Mouse (Mus musculus): ENCODE results near the gene Klf4.
A peak's percentile ranks its signal among the peaks of the same experiment; 100 is the strongest.

Gene Klf4

DNA sequence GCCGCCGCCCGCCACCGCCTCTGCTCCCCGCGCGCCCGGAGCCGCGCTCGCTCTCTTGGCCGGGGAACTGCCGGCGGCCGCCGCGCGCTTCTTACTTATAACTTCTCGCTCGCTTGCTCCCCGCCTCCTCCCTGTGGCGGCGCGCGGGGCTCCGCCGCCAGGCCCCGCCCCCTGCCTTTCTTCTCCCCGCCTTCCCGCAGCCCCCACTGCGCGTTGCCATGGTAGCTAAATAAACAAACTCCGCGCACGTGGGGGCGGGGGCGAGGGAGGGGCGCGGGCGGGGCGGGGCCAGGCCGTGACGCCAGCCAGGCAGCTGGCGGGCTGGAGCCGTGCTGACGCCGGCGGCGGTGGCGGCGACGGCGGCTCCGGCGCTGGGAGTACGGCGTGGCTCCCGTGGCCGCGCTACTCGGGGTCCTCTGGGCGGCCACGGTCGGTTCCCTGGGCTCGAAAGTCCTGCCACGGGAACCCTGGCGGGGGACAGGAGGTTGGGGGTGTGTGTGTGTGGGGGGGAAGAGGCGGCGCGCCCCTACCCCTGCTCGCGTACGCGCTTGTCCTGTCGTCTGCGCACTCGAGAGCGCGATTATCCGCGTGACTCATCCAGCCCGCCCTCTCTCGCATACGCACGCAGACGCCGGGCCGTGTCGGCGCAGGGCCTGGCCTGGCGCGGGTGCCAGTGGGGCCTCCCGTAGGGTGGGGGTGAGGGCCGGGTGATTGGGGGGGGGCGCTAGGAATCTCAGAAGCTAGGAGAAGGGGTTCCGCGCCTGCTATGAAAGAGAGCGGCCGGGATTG is at the start of gene Klf4:
Klf4 (minus strand) TSS at position 60 of the 789 bp plus-strand sequence.
- DNase-seq (ENCODE audit: low read depth, low spot score): peak; percentile 93

DNA sequence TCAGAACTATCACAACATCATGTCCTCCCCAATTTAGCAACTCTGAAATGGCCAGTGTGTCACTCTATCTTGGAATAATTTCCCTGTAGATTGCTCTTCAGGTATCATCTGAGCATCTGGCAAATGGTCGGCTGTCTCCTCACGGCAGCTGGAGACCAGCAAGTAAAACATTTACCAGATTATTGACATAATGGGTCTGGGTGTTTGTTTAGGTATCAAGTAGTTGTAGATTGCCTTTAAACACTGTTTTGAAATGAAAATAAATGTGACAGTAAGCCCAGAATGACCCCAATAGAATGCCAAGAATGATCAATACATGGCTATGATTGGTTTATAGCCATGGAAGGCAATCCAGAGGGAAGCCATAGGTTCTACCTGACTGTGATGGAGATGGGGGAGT is 39.2 kb upstream of the Klf4 start:
- no peak for DNase-seq (ENCODE audit: low read depth, low spot score)

DNA sequence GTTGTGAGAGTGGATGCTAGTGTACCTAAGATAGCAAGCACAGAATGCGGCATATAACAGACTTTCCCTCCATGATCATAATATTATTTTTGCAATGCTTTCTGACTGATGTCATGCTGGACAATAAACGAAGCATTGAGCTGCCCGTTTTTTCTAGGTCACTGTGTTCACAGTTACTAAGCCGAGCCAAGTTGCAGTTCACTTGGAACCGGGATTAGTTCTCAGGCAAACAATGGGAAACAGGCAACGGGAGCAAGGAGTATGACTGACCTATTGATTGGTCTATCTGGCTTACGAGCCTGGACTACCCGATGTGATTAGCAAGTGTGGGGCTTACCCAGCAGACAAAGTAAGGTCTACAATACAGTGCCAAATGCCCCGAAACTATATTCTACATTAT is 35.7 kb upstream of the Klf4 start:
- no peak for DNase-seq (ENCODE audit: low read depth, low spot score)

DNA sequence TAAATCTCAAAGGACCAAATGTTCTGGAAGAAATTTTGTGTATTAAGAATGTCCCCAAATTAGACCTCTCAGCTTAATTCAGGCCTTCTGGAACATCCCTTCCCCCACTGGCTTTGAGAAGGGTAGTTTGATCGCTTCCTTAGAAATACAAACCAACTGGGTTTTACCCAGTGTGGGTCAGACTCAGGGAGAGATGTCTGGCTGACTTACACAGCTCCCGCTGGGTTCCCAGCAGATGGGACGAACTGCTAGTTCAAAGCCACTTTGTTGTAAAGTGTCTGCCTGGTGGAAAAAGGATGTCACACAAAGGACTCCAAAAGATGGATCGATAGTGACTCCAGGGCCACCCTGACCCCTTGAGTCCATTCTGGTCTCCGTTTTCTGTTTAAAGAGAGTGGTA is 35.3 kb upstream of the Klf4 start:
- no peak for DNase-seq (ENCODE audit: low read depth, low spot score)

DNA sequence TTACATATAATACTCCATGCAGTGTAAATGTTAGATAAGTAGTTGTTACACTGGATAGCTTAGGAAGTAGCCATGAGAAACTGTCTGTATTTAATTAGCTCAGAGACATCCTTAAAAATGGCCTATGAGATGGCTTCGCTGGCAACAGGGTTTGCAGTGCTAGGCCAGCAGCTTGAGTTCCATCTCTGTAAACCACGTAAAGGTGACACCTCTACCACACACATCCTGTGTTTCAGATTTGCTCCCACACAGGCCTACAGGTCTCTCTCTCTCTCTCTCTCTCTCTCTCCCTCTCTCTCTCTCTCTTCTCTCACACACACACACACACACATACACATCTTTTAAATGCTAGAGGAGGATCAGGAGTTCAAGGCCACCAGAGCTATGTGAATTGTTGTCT is 32.1 kb upstream of the Klf4 start:
- DNase-seq (ENCODE audit: low read depth, low spot score): peak; percentile 42

DNA sequence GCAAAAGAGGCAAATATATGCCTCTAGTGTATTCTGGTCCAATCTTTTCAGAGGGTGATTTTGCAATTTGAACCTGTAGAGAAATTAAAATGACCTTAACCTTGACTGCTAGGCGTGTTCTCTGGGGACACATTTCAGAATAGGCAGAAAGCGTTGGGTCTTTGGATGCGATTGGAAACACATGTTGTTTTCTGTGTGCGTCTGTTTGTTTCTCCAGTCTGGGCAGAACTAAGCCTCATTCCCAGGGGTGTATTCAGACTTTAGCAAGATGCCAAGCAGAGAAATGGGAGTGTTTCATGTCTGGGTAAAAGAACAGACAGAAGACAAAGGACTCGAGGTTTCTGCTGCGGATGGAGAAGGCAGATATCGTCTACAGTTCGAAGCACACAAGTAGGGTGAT is 30.8 kb upstream of the Klf4 start:
- no peak for DNase-seq (ENCODE audit: low read depth, low spot score)

DNA sequence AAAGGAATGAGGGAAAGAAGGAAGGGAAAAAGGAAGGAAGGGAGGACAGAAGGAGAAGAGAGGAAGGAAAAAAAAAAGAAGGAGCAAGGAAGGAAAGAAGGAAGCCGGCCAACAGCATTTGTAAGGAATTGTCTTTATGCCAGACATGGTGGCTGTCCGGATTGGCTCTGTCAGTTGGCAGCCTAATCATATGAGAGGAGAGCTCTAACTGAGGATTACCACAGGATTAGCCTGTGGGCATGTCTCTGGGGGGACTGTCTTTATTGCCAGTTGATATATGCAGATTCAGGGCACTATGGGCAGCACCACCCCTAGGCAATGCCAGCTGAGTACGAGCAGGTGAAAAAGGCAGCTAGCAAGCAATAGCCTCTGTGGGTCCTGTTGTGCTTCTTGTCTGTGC is 29.8 kb upstream of the Klf4 start:
- DNase-seq (ENCODE audit: low read depth, low spot score): no peak

DNA sequence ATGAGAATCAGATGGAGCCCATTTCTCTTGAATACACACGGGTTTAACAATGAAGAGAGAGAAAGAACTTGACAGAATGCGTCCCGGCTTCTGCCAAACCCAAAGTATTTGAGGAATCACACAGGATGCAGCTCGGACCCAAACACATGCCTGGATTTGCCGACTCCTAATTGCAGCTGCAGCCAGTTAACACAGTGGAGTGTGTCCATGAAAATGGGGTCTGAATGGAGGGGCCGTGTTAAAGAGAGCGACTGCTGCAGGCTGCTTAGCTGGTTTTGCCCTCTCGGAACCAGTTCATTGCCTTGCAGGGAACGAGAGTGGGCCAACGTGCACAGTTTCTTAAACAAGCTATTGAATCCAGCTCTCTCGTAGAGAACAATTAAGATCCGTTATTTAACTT is 14.6 kb upstream of the Klf4 start:
- no peak for DNase-seq (ENCODE audit: low read depth, low spot score)

DNA sequence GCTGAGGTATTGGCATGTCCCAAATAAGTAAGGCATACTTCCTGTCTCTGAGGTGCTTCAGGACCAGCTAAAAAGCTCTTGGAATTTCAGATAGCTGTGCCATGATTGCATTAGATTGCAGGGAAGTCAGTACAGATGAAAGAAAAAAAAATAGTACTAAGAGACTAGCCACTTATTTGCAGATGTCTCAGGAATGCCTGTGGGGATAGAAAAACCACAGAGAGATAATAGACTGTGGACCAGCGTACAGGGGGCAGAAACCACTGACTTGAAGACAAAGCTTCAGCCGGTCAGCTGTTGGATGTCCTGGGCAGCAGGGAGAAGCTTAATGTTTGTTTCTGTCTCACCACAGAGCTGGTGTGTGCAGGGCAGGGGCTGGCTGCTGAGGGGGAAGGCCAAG is 10.5 kb upstream of the Klf4 start:
- DNase-seq (ENCODE audit: low read depth, low spot score): no peak

DNA sequence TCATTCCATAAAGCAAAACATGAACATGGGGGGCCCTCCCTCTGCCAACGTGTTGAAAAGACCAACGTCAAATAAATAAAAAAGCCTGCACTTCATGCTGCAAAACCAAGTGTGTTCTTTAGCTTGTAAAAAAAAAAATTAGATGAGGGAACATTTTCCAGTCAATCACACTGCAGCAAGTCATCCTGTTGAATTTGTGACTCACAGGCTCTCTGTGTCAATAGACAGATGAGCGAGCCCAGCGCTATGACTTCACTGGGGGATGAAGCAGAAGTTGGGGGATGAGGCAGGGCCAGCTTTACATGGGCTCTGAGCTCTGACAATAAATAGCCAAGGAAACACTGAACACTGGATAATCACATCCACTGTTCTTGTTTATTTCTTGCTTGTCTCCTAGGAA is 9.4 kb upstream of the Klf4 start:
- no peak for DNase-seq (ENCODE audit: low read depth, low spot score)

DNA sequence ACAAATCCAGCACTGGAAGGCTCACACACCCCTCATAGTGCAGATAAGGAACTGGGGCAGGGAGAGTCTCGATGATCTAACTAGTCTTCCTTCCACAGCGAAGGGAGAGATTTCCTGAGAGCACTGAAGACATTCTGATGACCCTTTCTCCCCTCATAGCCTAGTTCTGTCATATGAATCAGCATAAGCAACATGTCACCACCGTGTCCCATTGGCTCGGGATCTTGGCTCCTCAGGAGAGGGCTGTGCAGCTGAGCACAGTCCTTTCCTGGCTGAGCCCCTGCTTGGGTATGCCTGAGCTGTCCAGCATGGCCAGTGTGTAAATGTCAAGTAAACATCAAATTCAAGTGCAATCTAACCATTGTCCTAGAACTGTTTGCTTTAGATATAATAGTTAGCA is 9.0 kb upstream of the Klf4 start:
- no peak for DNase-seq (ENCODE audit: low read depth, low spot score)

DNA sequence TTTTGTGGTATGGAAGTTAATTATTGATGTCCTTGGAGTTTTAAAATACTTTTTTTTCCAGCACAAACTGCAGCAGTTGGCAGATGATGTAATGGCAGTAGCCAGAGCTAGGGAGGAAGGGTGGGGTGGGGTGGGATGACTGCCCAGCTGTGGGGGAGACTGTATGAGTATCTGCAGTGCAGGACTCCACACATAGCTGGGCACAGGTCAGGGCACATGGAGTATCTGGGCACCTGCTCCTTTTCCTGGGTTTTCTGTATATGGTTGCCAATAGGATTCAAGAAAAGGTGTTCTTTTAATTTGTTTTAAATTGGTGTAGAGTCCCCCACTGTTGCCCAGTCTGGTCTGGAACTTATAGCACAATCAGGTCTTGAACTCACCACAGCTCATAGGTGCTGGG is 2.7 kb upstream of the Klf4 start:
- no peak for DNase-seq (ENCODE audit: low read depth, low spot score)

DNA sequence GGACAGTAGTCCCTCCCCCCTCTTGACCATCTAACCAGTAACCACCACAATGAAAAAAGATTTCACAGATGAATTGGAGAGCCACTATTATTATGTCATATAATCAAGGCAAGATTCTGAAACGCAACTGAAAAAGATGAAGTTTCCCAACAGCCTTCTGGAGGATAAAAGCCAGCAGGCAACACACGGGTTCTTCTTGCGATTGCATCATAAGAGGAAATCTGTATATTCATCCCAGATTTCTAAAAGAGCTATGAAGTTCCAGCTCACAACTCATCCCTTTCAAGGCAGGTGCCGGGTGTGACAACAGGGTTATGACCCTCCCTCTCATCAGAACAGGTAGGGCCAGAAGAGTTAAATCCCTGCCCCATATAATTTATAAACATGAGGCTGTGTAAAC is 2.2 kb upstream of the Klf4 start:
- DNase-seq (ENCODE audit: low read depth, low spot score): no peak

DNA sequence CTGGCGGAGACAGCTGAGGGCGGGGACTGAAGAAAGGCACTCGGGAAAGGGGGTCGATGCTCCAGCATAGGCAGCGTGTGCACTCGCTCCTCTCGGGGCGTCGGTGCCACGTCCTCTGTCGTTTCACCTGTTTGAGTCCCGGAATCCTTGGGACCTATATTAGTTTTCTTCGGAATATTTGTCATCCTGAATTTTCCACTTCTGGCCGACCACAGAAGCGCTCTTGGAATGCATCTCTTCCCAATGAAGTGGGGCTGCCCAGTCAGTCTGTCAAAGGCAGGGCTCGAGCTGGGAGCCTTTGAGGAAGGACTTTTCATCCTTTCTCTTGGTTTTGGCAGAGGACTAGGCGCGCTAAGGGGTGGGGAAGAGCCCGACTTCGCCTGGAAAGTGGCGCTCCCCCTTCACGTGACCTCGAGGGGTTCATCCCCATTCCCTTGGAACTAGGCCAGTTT is 1.6 kb upstream of the Klf4 start:
- DNase-seq (ENCODE audit: low read depth, low spot score): no peak

DNA sequence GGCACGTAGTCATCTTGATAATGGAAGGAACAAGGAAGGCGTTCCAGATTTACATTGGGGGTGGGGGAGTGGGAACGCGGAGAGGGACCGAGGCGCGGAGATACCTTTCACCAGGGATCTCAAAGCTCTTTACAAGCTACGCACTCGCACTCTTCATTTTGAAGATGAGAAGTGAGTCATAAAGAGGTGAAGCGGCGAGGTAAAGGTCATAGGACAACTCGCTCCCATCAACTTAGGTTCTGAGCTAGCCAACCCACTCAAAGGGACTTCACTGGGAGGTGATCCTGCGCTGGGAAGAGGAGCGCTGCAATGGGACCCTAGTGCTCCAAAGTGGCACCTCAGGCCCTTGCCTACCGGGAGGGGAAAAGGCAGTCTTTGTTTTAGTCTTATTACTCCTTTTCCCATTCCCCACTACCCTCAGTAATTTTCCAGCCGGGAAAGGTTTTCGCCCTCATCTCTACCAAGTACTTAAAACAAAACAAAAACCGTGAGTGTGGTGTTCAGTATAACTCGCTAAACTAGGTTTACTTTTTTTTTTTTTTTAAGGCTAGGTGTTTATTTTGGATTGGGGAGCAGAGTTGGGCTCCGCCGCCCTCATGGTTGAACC is 1.0 kb upstream of the Klf4 start:
- no peak for DNase-seq (ENCODE audit: low read depth, low spot score)

DNA sequence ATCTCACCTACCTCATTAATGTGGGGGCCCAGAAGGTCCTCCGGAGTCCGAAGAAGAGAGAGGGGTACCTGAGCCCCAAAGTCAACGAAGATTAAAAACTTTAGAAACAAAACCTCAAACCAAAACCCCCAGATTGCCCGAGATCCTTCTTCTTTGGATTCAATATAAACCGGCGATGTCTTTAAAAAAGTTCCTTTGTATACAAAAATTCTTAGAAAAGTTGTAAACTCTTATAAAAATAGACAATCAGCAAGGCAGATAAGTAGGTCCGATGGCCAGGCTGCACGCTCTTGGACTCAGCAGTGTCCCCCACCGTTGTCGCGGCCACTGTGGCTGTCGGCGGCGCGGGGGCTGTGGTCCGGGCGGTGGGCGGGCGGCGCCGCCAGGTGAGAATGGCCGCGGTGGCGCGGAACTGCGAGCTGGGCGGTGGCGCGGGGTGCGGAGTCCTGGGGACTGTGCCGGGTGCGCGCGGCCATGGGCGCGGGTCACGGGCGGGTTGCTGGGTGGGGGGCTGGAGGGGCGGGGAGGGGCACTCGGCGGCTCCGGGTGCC is 335 bp downstream of the Klf4 start:
- DNase-seq (ENCODE audit: low read depth, low spot score): no peak

DNA sequence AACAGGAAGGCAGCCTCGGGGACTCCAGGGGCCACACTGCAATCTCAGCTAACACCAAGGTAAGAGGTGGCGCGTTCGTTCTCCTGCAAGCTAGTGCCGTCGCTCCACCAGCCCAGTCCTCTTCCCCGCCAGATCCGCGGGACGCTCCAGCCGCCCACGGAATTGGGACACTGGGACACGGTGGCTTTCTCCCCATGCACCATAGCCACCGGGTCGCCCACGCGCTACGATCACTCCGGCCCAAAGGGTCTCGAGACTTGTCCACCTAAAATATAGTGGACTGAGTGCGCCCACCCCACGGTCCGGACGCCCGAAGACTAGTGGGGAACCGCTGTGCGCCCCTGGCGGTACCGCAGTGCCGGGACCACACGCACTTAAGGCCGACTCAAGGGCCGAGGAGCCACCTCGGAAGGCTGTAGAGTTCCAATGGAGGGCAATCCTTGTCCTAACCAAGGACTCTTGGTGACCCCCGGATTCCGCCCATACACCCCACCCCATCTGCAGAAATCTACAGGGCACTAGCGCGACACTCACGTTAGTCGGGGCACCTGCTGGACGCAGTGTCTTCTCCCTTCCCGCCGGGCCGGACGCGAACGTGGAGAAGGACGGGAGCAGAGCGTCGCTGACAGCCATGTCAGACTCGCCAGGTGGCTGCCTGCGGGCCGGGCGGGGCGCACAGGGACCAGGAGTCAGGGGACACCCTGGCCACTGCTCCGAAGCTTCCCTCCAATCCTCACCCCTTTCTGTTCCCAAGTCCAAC is 990 bp downstream of the Klf4 start:
- DNase-seq (ENCODE audit: low read depth, low spot score): peak; percentile 40

DNA sequence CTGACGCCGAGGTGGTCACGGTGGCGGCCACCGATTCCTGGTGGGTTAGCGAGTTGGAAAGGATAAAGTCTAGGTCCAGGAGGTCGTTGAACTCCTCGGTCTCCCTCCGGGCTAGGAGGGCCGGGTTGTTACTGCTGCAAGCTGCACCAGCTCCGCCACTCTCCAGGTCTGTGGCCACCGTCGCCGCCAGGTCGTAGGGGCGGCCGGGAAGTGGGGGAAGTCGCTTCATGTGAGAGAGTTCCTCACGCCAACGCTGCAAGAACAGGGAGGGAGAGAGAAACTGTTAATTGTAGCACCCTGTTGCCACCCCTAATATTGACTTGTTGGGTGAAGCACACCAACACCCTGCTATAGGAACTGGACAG is 1.6 kb downstream of the Klf4 start:
- peak; percentile 44 for DNase-seq (ENCODE audit: low read depth, low spot score)

DNA sequence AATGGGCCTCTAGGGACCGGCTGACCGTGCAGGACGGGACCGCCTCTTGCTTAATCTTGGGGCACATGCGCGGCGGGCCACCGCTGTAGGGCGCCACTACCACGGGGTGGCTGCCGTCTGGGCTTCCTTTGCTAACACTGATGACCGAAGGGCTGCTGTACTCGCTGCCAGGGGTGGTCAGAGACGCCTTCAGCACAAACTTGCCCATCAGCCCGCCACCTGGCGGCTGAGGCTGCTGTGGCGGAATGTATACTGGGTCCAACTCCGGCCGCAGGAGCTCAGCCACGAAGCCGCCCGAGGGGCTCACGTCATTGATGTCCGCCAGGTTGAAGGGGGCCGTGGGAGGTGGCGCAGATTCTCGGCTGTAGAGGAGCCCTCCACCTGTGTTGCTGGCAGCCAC is 2.0 kb downstream of the Klf4 start:
- no peak for DNase-seq (ENCODE audit: low read depth, low spot score)

DNA sequence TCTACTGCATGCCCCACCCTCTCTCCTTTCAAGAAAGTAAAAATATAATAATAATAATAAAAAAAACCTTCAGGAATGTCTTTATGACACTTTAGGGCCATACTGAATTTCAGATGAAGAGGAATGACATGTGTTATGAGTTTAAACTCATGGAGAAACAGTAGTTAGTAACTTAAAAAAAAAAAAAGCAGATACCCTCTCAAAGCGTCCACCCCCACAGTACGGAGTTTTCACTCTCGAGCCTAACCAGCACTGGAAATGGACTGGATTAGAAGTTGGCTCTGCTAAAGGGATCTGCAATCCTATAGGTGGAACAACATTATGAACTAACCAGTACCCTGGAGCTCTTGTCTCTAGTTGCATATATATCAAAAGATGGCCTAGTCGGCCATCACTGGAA is 3.9 kb downstream of the Klf4 start:
- DNase-seq (ENCODE audit: low read depth, low spot score): no peak

DNA sequence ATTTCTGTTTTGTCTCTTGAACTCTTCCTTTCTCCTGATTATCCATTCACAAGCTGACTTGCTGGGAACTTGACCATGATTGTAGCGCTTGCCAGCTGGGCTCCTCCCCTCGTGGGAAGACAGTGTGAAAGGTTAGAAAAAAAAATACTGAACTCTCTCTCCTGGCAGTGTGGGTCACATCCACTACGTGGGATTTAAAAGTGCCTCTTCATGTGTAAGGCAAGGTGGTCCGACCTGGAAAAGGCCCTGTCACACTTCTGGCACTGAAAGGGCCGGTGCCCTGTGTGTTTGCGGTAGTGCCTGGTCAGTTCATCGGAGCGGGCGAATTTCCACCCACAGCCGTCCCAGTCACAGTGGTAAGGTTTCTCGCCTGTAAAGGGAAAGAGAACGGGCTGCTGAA is 4.3 kb downstream of the Klf4 start:
- DNase-seq (ENCODE audit: low read depth, low spot score): no peak

DNA sequence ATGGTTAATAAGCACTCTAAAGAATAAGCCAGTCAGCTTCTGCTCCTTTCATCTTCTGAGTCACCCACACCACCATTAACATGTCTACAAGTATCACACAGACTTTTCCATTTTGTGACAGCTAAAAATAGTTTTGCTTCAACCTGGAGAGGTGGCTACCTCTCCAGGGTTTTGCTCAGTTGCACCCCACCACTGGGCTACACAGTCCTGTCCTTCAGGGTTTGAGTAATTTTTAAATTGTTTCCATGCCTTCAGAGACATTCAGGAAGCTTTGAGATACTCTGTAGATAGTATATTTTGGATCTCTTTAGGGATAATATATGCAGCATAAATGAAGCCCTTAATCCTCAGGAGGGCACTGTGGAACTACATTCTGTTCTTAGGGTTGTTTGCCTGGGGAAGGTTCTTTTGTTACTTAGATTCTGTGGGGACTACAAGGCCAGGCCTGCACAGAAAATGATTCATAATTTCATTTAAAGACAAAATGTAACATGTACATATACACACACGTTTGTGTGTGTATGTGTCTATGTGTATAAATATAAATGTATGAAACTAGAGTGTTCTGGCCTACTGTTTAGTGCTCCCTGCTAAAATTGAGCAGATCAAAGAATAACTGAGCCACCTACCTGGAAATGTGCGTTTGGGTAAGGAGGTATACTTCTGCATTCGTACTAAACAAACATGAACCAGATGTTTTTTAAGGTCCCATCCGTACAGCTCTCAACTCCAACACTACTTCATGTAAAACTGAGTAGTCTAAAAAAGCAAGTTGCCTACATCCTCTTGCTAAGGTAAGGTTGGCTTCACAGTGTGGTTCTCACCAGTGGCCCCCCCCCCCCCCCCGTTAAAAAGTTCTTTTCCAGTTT is 5.8 kb downstream of the Klf4 start:
- DNase-seq (ENCODE audit: low read depth, low spot score): no peak
